Mouse (Mus musculus) hindbrain, embryonic 11.5 days (tissue): ENCODE measurements around the gene Kcnh5. TPM values are rescaled to one million over a fixed set of nuclear protein-coding genes. Genes with fewer than 3 reads are reported as not detected.
A peak's percentile ranks its signal among the peaks of the same experiment; 100 is the strongest.

Experiments used
- ATAC-seq: fragments of 200-750 bp; cut with Nextera tagmentation; 2 replicates; pipeline ENCODE4 v1.8.0; 2017; ENCODE audit warnings: mild to moderate bottlenecking, moderate TSS enrichment, moderate library complexity; ENCODE audit not compliant: low FRiP score
- DNase-seq: peaks from one replicate; pipeline ENCODE4 v3.0.0-alpha.2; 2015; ENCODE audit warnings: low spot score
- H3K27ac ChIP-seq: fragments of 300-500 bp; sonication (generic); 2 replicates; pipeline ENCODE4 v1.5.1; 2014; ENCODE audit warnings: mild to moderate bottlenecking, low read depth, low read length
- H3K27me3 ChIP-seq: fragments of 300-500 bp; sonication (generic); 2 replicates; pipeline ENCODE4 v1.6.1; 2014; ENCODE audit warnings: mild to moderate bottlenecking, low read length, moderate library complexity, mixed read lengths; ENCODE audit not compliant: control insufficient read depth, insufficient read depth
- H3K36me3 ChIP-seq: fragments of 300-500 bp; sonication (generic); 2 replicates; pipeline ENCODE4 v1.6.1; 2014; ENCODE audit warnings: mild to moderate bottlenecking, low read length, moderate library complexity, mixed read lengths; ENCODE audit not compliant: control insufficient read depth, insufficient read depth
- H3K4me1 ChIP-seq: fragments of 300-500 bp; sonication (generic); replicated peaks from 2 replicates; pipeline ENCODE4 v1.6.1; 2014; ENCODE audit warnings: low read length, mixed read lengths; ENCODE audit not compliant: control insufficient read depth, insufficient read depth
- H3K4me2 ChIP-seq: fragments of 300-500 bp; sonication (generic); replicated peaks from 2 replicates; pipeline ENCODE4 v1.6.1; 2014; ENCODE audit warnings: mild to moderate bottlenecking, low read depth, low read length
- H3K4me3 ChIP-seq: fragments of 300-500 bp; sonication (generic); 2 replicates; pipeline ENCODE4 v1.5.1; 2014; ENCODE audit warnings: low read depth, low read length
- H3K9ac ChIP-seq: fragments of 300-500 bp; sonication (generic); 2 replicates; pipeline ENCODE4 v1.6.1; 2014; ENCODE audit warnings: low read depth, low read length
- H3K9me3 ChIP-seq: fragments of 300-500 bp; sonication (generic); 2 replicates; pipeline ENCODE4 v1.6.1; 2016; ENCODE audit warnings: low read length; ENCODE audit not compliant: control insufficient read depth
- WGBS: fragments of 180-500 bp; shearing (Covaris S2); extraction: QIAGEN DNeasy Blood & Tissue Kit; methylation state at CpG from one replicate; pipeline ENCODE4 v1.1.7; 2014; 5-methylcytosine and 5-hydroxymethylcytosine counted together
- polyA plus RNA-seq: library from polyadenylated mRNA; unstranded; fragments of >200 nt; fragmentation: Nextera tagmentation; extraction: Ambion mirVana; gene quantifications from 2 replicates; pipeline ENCODE4 v1.2.1, GENCODE M21; 2014

Gene Kcnh5
- polyA plus RNA-seq, 1 experiment from 2014 or later, result 0.43 TPM

GRCm38 (mm10) chr12:74850323-74850722 is 326.8 kb downstream of the Kcnh5 start:
- H3K4me1 ChIP-seq, result no peaks in the 10 kb centered on the region
- WGBS, result 20% methylated on average over 2 of the region's 2 CpGs
- H3K9me3 ChIP-seq, result no peaks in the 10 kb centered on the region
- DNase-seq, result peak; percentile 48
- no peaks in the 10 kb centered on the region for H3K36me3 ChIP-seq
- peak; percentile 84 for ATAC-seq
- H3K27ac ChIP-seq, result no peak overlapping the region
- no peak overlapping the region for H3K4me2 ChIP-seq
- no peak overlapping the region for H3K9ac ChIP-seq
- no peaks in the 10 kb centered on the region for H3K27me3 ChIP-seq
- no peak overlapping the region for H3K4me3 ChIP-seq

DNA sequence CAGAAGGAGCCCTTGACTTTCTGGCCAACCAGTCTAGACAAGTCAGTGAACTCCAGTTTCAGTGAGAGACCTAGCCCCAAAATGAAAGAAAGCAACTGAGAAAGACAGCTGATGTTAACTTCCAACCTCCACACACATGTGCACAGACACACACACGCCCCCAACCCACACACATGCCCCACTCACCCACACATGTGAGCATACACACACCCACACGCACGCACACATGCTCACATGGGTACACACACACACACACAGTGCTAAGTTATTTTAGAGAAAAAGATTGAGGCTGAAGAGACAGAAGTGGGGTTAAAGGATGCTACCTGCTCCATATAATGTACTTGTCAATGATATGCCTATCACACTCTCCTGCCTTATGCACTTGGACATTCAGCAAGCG is 327.2 kb downstream of the Kcnh5 start:
- Histone ChIP-seq H3K27me3 (no peaks in the 10 kb centered on the region), H3K4me1 (no peaks in the 10 kb centered on the region), H3K4me2 (no peak overlapping the region), H3K9me3 (no peaks in the 10 kb centered on the region), H3K4me3 (no peak overlapping the region), H3K9ac (no peak overlapping the region), H3K27ac (no peak overlapping the region), H3K36me3 (no peaks in the 10 kb centered on the region)
- 73% methylated on average over 4 of the region's 4 CpGs for WGBS
- ATAC-seq (peak; percentile 61; the same call in 1 of the 2 replicates), DNase-seq (no peak)

- no peak overlapping the region for H3K4me3 ChIP-seq
- DNase-seq (no peak), ATAC-seq (no peak)
- H3K27me3 ChIP-seq, result no peaks in the 10 kb centered on the region
- H3K4me2 ChIP-seq, result no peak overlapping the region
- no peaks in the 10 kb centered on the region for H3K9me3 ChIP-seq
- H3K4me1 ChIP-seq, result no peaks in the 10 kb centered on the region
- 84% methylated on average over 12 of the region's 12 CpGs for WGBS
- H3K9ac ChIP-seq, result no peak overlapping the region
- H3K36me3 ChIP-seq, result no peaks in the 10 kb centered on the region
- H3K27ac ChIP-seq, result no peak overlapping the region
Observed at GRCm38 (mm10) chr12:74848611-74849347, 328.4 kb downstream of the Kcnh5 start.

Other genes starting within 250 kb of the Kcnh5 start
- gene Rhoj, start 131.0 kb upstream of the Kcnh5 start, polyA plus RNA-seq, result 36.1 and 42.6 TPM in 2 replicates
- not detected in 2 replicates for gene Gphb5, start 239.4 kb upstream of the Kcnh5 start, polyA plus RNA-seq